Mouse (Mus musculus) cortical plate, adult 2 months (tissue): Measurements from ENCODE around the gene Gm13306.
"Not testable (repeated sequence)": the region's sequence is repeated elsewhere in the genome, so short reads cannot be mapped to it uniquely, and the experiment has no call there.

Experiments used
- CTCF ChIP-seq: fragments of 200-500 bp; IDR thresholded peaks from 2 replicates; pipeline ENCODE4 v1.5.1; 2011; ENCODE audit warnings: mild to moderate bottlenecking, control low read depth, low read length; ENCODE audit not compliant: insufficient read depth; ENCODE audit errors: extremely low read depth
- POLR2A ChIP-seq: fragments of 200-500 bp; IDR thresholded peaks from 2 replicates; pipeline ENCODE4 v1.6.1; 2011; ENCODE audit warnings: mild to moderate bottlenecking, low read length, control low read depth; ENCODE audit not compliant: insufficient read depth; ENCODE audit errors: extremely low read depth

- not testable (repeated sequence) for TF ChIP-seq POLR2A, CTCF
Measured at GRCm38 (mm10) chr4:42183234-42184197, 30.3 kb downstream of the Gm13306 start.
